Mouse (Mus musculus) midbrain, embryonic 15.5 days (tissue): Measurements from ENCODE around the gene Bmi1. TPM values are rescaled to one million over a fixed set of nuclear protein-coding genes. Genes with fewer than 3 reads are reported as not detected.

ENCODE experiments used
- polyA plus RNA-seq: library from polyadenylated mRNA; unstranded; fragments of >200 nt; fragmentation: Nextera tagmentation; extraction: Ambion mirVana; gene quantifications from 2 replicates; pipeline ENCODE4 v1.2.1, GENCODE M21; 2015

Gene Bmi1
- polyA plus RNA-seq, 1 experiment from 2014 or later, result 22.0 TPM

Other genes with a start within 250 kb of the Bmi1 start
- 179 and 185 TPM in 2 replicates for gene Commd3, start 4.6 kb upstream of the Bmi1 start, polyA plus RNA-seq
- gene Spag6, start 17.0 kb downstream of the Bmi1 start, polyA plus RNA-seq, result 0.14 and 0.17 TPM in 2 replicates